Mouse (Mus musculus) embryonic facial prominence, embryonic 11.5 days (tissue): ENCODE results near the gene Gins3. TPM values are rescaled to one million over a fixed set of nuclear protein-coding genes. Genes with fewer than 3 reads are reported as not detected.

Experiments
- ATAC-seq: fragments of 200-750 bp; cut with Nextera tagmentation; replicated peaks from 2 replicates; pipeline ENCODE4 v1.8.0; 2017; ENCODE audit warnings: low read depth; ENCODE audit not compliant: insufficient number of reproducible peaks, low FRiP score, low TSS enrichment
- DNase-seq: peaks from one replicate; pipeline ENCODE4 v3.0.0-alpha.2; 2015; ENCODE audit warnings: low spot score
- H3K27ac ChIP-seq: fragments of 300-500 bp; sonication (generic); replicated peaks from 2 replicates; pipeline ENCODE4 v1.5.1; 2014; ENCODE audit warnings: mild to moderate bottlenecking, low read depth, low read length, control low read depth
- H3K27me3 ChIP-seq: fragments of 300-500 bp; sonication (generic); 2 replicates; pipeline ENCODE4 v1.6.1; 2014; ENCODE audit warnings: mild to moderate bottlenecking, low read length, moderate library complexity, mixed read lengths; ENCODE audit not compliant: control insufficient read depth, insufficient read depth
- H3K36me3 ChIP-seq: fragments of 300-500 bp; sonication (generic); replicated peaks from 2 replicates; pipeline ENCODE4 v1.6.1; 2014; ENCODE audit warnings: low read depth, mild to moderate bottlenecking, low read length, moderate library complexity, mixed read lengths; ENCODE audit not compliant: control insufficient read depth, insufficient read depth
- H3K4me1 ChIP-seq: fragments of 300-500 bp; sonication (generic); 2 replicates; pipeline ENCODE4 v1.6.1; 2014; ENCODE audit warnings: low read length, mixed read lengths; ENCODE audit not compliant: control insufficient read depth, insufficient read depth
- H3K4me2 ChIP-seq: fragments of 300-500 bp; sonication (generic); 2 replicates; pipeline ENCODE4 v1.6.1; 2014; ENCODE audit warnings: low read depth, mild to moderate bottlenecking, control low read depth, low read length, moderate library complexity
- H3K4me3 ChIP-seq: fragments of 300-500 bp; sonication (generic); 2 replicates; pipeline ENCODE4 v1.5.1; 2014; ENCODE audit warnings: low read depth, low read length, control low read depth
- H3K9ac ChIP-seq: fragments of 300-500 bp; sonication (generic); replicated peaks from 2 replicates; pipeline ENCODE4 v1.6.1; 2014; ENCODE audit warnings: mild to moderate bottlenecking, control low read depth, low read length
- H3K9me3 ChIP-seq: fragments of 300-500 bp; sonication (generic); replicated peaks from 2 replicates; pipeline ENCODE4 v1.6.1; 2016; ENCODE audit warnings: mild to moderate bottlenecking, low read length, inconsistent platforms, mixed read lengths; ENCODE audit not compliant: control insufficient read depth
- WGBS: fragments of 180-500 bp; shearing (Covaris S2); extraction: QIAGEN DNeasy Blood & Tissue Kit; methylation state at CpG from one replicate; pipeline ENCODE4 v1.1.7; 2014; 5-methylcytosine and 5-hydroxymethylcytosine counted together
- polyA plus RNA-seq: library from polyadenylated mRNA; unstranded; fragments of >200 nt; fragmentation: Nextera tagmentation; extraction: Ambion mirVana; gene quantifications from 2 replicates; pipeline ENCODE4 v1.2.1, GENCODE M21; 2014

The Gins3 gene
- polyA plus RNA-seq, 1 experiment from 2014 or later = 35.3 TPM

DNA sequence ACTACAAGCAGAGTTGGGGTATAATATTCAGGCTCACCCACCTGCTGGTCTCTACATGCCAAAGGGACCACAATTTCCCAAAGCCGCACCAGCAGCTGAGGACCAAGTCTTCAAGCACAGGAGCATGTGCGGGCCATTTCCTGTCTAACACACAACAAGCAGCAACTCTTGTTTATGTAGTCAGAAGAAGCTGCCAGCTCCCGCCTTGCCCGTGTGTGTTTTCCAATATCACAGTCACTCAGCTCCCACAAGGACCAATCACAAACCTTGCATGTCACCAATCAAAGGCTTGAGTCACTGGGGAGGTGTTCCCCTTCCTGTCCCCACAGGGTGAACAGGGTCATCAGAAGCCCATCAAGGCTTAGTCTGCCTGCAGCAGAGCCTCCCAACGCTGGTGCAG, 20.1 kb downstream of the Gins3 start:
- no peak overlapping the region for H3K4me2 ChIP-seq
- 78% methylated on average over 5 of the region's 5 CpGs for WGBS
- ATAC-seq (no peak), DNase-seq (no peak)
- H3K4me3 ChIP-seq = no peak overlapping the region
- H3K27ac ChIP-seq = no peak overlapping the region
- no peaks in the 10 kb centered on the region for H3K27me3 ChIP-seq
- no peak overlapping the region for H3K9ac ChIP-seq
- H3K4me1 ChIP-seq = no peaks in the 10 kb centered on the region
- H3K9me3 ChIP-seq = no peaks in the 10 kb centered on the region
- H3K36me3 ChIP-seq = no peaks in the 10 kb centered on the region

GRCm38 (mm10) chr8:95655831-95656230, 22.6 kb downstream of the Gins3 start:
- WGBS = 82% methylated on average over 7 of the region's 7 CpGs
- Histone ChIP-seq H3K4me2 (no peak overlapping the region), H3K36me3 (no peaks in the 10 kb centered on the region), H3K4me3 (no peak overlapping the region), H3K9me3 (no peaks in the 10 kb centered on the region), H3K27me3 (no peaks in the 10 kb centered on the region), H3K4me1 (no peaks in the 10 kb centered on the region), H3K9ac (no peak overlapping the region), H3K27ac (no peak overlapping the region)
- ATAC-seq = no peak
- DNase-seq = no peak

- H3K9ac ChIP-seq = no peak overlapping the region
- H3K36me3 ChIP-seq = no peaks in the 10 kb centered on the region
- ATAC-seq (no peak), DNase-seq (no peak)
- H3K27me3 ChIP-seq = no peaks in the 10 kb centered on the region
- no peak overlapping the region for H3K4me3 ChIP-seq
- H3K9me3 ChIP-seq = no peaks in the 10 kb centered on the region
- no peak overlapping the region for H3K4me2 ChIP-seq
- H3K27ac ChIP-seq = no peak overlapping the region
- 57% methylated on average over 5 of the region's 5 CpGs for WGBS
- H3K4me1 ChIP-seq = no peaks in the 10 kb centered on the region
Observed at GRCm38 (mm10) chr8:95656316-95657002, 23.2 kb downstream of the Gins3 start.

GRCm38 (mm10) chr8:95657523-95657922, 24.3 kb downstream of the Gins3 start:
- H3K36me3 ChIP-seq = no peaks in the 10 kb centered on the region
- no peak overlapping the region for H3K4me2 ChIP-seq
- DNase-seq (no peak), ATAC-seq (no peak)
- WGBS = 66% methylated on average over 2 of the region's 2 CpGs
- H3K4me1 ChIP-seq = no peaks in the 10 kb centered on the region
- no peak overlapping the region for H3K4me3 ChIP-seq
- no peaks in the 10 kb centered on the region for H3K9me3 ChIP-seq
- H3K9ac ChIP-seq = no peak overlapping the region
- no peaks in the 10 kb centered on the region for H3K27me3 ChIP-seq
- no peak overlapping the region for H3K27ac ChIP-seq

DNA sequence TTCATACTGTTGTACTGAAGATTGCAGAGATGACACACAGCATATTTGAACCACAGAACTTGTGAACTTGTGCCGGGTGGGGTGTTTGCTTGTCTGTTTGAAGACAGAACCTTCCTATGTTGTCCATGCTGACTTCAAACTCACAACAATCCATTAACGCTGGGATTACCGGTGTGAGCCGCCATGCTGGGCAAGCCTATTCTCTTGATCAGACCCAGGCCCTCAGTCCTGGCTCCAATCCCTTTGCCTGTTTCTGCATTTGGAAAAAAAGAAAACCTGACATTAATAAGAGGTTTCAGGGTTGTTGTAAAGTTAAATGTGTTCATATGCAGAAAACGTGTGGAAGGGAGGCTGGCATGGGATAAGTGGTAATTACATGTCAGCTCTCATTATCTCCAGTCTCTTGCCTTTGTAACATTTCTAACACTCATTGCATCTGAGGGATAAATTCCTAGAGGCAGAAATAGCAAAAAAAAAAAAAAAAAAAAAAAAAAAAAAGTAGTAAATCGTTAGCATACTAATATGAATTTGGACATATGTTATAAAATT, 27.2 kb downstream of the Gins3 start:
- Histone ChIP-seq H3K36me3 (no peaks in the 10 kb centered on the region), H3K27me3 (no peaks in the 10 kb centered on the region), H3K4me2 (no peak overlapping the region), H3K9me3 (no peaks in the 10 kb centered on the region), H3K4me3 (no peak overlapping the region), H3K27ac (no peak overlapping the region), H3K4me1 (no peaks in the 10 kb centered on the region), H3K9ac (no peak overlapping the region)
- WGBS = 68% methylated on average over 6 of the region's 6 CpGs
- no peak for DNase-seq
- no peak for ATAC-seq

DNA sequence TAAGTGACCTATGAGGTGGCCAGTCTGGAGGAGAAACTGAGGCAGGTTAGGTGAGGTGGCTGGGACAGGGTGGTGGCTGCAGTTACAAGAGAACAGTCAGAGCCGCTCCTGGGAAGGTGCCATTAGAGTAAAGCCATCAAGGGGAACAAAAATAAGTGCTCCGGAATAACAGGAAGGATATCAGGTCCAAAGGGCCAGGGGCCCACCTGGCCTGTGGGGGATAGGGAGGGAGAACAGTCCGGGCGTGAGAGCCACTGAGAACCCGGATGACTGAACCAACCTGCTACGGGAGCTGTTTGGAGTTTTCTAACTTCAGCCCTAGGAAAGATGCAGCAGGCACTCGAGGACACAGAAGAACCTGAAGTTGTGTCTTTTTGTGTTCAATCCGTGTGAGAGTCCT, 27.8 kb downstream of the Gins3 start:
- ATAC-seq = no peak
- no peaks in the 10 kb centered on the region for H3K27me3 ChIP-seq
- H3K4me1 ChIP-seq = no peaks in the 10 kb centered on the region
- no peaks in the 10 kb centered on the region for H3K36me3 ChIP-seq
- H3K4me2 ChIP-seq = no peak overlapping the region
- no peak overlapping the region for H3K4me3 ChIP-seq
- no peak overlapping the region for H3K9ac ChIP-seq
- 79% methylated on average over 8 of the region's 8 CpGs for WGBS
- no peak for DNase-seq
- no peaks in the 10 kb centered on the region for H3K9me3 ChIP-seq
- H3K27ac ChIP-seq = no peak overlapping the region

DNA sequence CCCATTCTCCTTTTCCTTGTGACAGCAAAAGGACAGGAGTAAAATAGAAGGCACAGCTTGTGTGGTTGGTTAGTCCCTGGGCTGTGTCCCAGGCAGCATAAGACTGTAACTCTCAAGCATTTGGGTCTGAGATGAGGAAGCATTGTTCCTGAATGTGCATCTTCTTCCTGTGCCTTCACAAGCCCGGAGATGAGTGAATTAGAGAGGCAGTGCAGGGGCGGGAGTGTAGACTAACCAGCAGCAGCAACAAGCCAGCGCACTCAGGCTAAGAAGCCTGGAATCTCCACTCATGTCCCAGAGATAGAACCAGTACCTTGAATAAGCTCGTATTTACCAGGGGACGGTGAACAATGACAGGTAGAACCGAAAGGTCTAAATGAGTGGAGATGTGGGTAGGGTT, 28.3 kb downstream of the Gins3 start:
- DNase-seq (no peak), ATAC-seq (no peak)
- no peak overlapping the region for H3K4me2 ChIP-seq
- H3K9ac ChIP-seq = no peak overlapping the region
- H3K27ac ChIP-seq = no peak overlapping the region
- H3K36me3 ChIP-seq = no peaks in the 10 kb centered on the region
- H3K4me3 ChIP-seq = no peak overlapping the region
- no peaks in the 10 kb centered on the region for H3K27me3 ChIP-seq
- no peaks in the 10 kb centered on the region for H3K9me3 ChIP-seq
- 86% methylated on average over 6 of the region's 6 CpGs for WGBS
- H3K4me1 ChIP-seq = no peaks in the 10 kb centered on the region

DNA sequence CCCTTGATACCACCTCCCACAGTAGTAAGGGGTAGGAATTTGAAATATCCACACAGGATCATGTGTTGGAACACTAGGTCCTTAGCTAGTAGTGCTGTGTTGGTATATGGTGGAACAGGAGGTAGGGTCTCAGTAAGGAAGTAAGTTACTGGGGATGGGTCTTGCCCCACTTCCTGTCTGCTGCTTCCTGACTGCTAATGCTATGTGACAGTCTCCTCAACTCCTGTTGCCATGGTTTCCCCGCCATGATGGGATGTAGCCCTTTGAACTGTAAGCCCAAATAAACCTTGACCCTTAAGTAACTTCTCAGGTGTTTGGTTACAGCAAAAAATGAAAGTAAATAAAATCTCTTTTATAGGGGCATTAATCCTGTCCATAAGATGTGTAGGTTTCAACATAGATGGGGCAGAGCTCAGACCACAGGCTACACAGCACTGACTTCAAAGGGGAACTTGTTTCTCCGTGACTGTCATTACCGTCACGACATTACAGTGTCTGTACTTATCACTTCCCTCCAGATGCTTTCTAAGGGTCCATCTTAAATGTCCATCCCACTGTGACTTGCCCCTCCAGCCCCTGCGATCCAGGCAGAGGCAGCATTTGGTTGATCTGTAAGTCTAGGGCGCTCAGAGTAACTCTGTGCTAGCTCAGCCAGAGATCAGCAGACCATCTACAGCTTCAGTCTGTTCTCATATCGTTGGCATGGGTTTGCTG, 29.8 kb downstream of the Gins3 start:
- H3K9me3 ChIP-seq = no peaks in the 10 kb centered on the region
- no peak for DNase-seq
- no peaks in the 10 kb centered on the region for H3K27me3 ChIP-seq
- no peak overlapping the region for H3K4me3 ChIP-seq
- H3K36me3 ChIP-seq = no peaks in the 10 kb centered on the region
- ATAC-seq = no peak
- H3K9ac ChIP-seq = no peak overlapping the region
- H3K27ac ChIP-seq = no peak overlapping the region
- no peak overlapping the region for H3K4me2 ChIP-seq
- 90% methylated on average over 7 of the region's 7 CpGs for WGBS
- no peaks in the 10 kb centered on the region for H3K4me1 ChIP-seq
